Mouse (Mus musculus) forebrain, postnatal 0 days (tissue): ENCODE measurements around the gene Tmem207. TPM values are rescaled to one million over a fixed set of nuclear protein-coding genes. Genes with fewer than 3 reads are reported as not detected.

Experiments used
- ATAC-seq: fragments of 200-750 bp; cut with Nextera tagmentation; 2 replicates; pipeline ENCODE4 v1.8.0; 2017; ENCODE audit warnings: mild to moderate bottlenecking, moderate library complexity
- DNase-seq: peaks from one replicate; pipeline ENCODE4 v3.0.0-alpha.2; 2015
- H3K27ac ChIP-seq: fragments of 300-500 bp; sonication (generic); 2 replicates; pipeline ENCODE4 v1.5.1; 2014; ENCODE audit warnings: low read depth, mild to moderate bottlenecking, antibody characterized with exemption, low read length, moderate library complexity, mixed read lengths
- H3K27me3 ChIP-seq: fragments of 300-500 bp; sonication (generic); 2 replicates; pipeline ENCODE4 v1.6.1; 2014; ENCODE audit warnings: mild to moderate bottlenecking, low read length, mixed read lengths; ENCODE audit not compliant: insufficient read depth
- H3K36me3 ChIP-seq: fragments of 300-500 bp; sonication (generic); 2 replicates; pipeline ENCODE4 v1.6.1; 2014; ENCODE audit warnings: mild to moderate bottlenecking, moderate library complexity; ENCODE audit not compliant: insufficient read depth
- H3K4me1 ChIP-seq: fragments of 300-500 bp; sonication (generic); 2 replicates; pipeline ENCODE4 v1.6.1; 2014; ENCODE audit warnings: antibody characterized with exemption; ENCODE audit not compliant: insufficient read depth
- H3K4me2 ChIP-seq: fragments of 300-500 bp; sonication (generic); 2 replicates; pipeline ENCODE4 v1.6.1; 2014; ENCODE audit warnings: low read depth, mild to moderate bottlenecking, moderate library complexity
- H3K4me3 ChIP-seq: fragments of 300-500 bp; sonication (generic); 2 replicates; pipeline ENCODE4 v1.5.1; 2014; ENCODE audit warnings: low read depth, low read length, mixed read lengths
- H3K9ac ChIP-seq: fragments of 300-500 bp; sonication (generic); 2 replicates; pipeline ENCODE4 v1.6.1; 2014; ENCODE audit warnings: mild to moderate bottlenecking
- H3K9me3 ChIP-seq: fragments of 300-500 bp; sonication (generic); 2 replicates; pipeline ENCODE4 v1.6.1; 2016; ENCODE audit warnings: low read length
- CTCF ChIP-seq: sonication (generic); IDR thresholded peaks from 2 replicates; pipeline ENCODE4 v1.5.1; 2016; ENCODE audit warnings: antibody characterized with exemption, control low read depth, low read depth
- WGBS: fragments of 180-500 bp; shearing (Covaris S2); extraction: QIAGEN DNeasy Blood & Tissue Kit; methylation state at CpG from one replicate; pipeline ENCODE4 v1.1.7; 2014; 5-methylcytosine and 5-hydroxymethylcytosine counted together
- polyA plus RNA-seq: library from polyadenylated mRNA; unstranded; fragments of >200 nt; fragmentation: Nextera tagmentation; extraction: Ambion mirVana; gene quantifications from 2 replicates; pipeline ENCODE4 v1.2.1, GENCODE M21; 2015
- total RNA-seq: library from RNA; depleted of rRNA; stranded (reverse); fragments of >200 nt; gene quantifications from 2 replicates; pipeline ENCODE4 v1.2.3, GENCODE M21; 2014

Tmem207 gene
- total and polyA plus RNA-seq, 2 experiments from 2014 or later = not detected

GRCm38 (mm10) chr16:26552234-26552633 lies 25.7 kb upstream of the Tmem207 start:
- H3K4me1 ChIP-seq = no peaks in the 10 kb centered on the region
- DNase-seq = no peak
- no peak overlapping the region for H3K27ac ChIP-seq
- no peak for ATAC-seq
- TF ChIP-seq CTCF = no peak
- no peak overlapping the region for H3K4me3 ChIP-seq
- no peaks in the 10 kb centered on the region for H3K27me3 ChIP-seq
- WGBS = 93% methylated on average over 3 of the region's 3 CpGs
- no peak overlapping the region for H3K4me2 ChIP-seq
- H3K9me3 ChIP-seq = no peaks in the 10 kb centered on the region
- no peaks in the 10 kb centered on the region for H3K36me3 ChIP-seq
- no peak overlapping the region for H3K9ac ChIP-seq

DNA sequence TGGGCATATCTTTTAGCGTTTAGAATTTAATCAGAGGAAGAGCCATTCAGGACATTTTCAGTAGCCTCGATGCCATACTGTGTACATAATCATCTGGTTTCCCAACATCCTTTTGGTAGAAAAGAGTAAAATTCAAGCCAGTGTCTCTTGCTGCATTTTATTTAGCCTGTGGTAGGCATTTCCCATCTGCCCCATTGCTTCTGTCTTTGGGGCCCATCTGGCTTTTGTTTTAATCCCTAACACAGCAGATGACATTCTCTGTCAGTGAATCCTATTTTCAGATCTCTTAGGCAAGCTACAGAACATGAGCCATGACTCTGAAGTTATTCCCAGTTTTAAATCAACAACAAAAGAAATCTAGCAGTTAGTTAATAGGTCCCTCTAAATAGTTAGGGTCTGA lies 22.7 kb upstream of the Tmem207 start:
- no peak overlapping the region for H3K9ac ChIP-seq
- DNase-seq (no peak), ATAC-seq (peak; percentile 20; the same call in 1 of the 2 replicates)
- no peaks in the 10 kb centered on the region for H3K4me1 ChIP-seq
- H3K4me2 ChIP-seq = no peak overlapping the region
- 74% methylated on average over 2 of the region's 2 CpGs for WGBS
- no peak for TF ChIP-seq CTCF
- H3K9me3 ChIP-seq = no peaks in the 10 kb centered on the region
- H3K27ac ChIP-seq = no peak overlapping the region
- H3K36me3 ChIP-seq = no peaks in the 10 kb centered on the region
- no peaks in the 10 kb centered on the region; the same call in 1 of the 2 replicates for H3K27me3 ChIP-seq
- no peak overlapping the region for H3K4me3 ChIP-seq

- ATAC-seq = no peak
These were observed 20.3 kb upstream of the Tmem207 start for GRCm38 (mm10) chr16:26546879-26547206.

GRCm38 (mm10) chr16:26546170-26546878 lies 19.8 kb upstream of the Tmem207 start:
- Histone ChIP-seq H3K9ac (no peak overlapping the region), H3K4me2 (no peak overlapping the region), H3K36me3 (no peaks in the 10 kb centered on the region), H3K4me3 (no peak overlapping the region), H3K9me3 (no peaks in the 10 kb centered on the region), H3K4me1 (no peaks in the 10 kb centered on the region), H3K27ac (no peak overlapping the region), H3K27me3 (no peaks in the 10 kb centered on the region; the same call in 1 of the 2 replicates)
- TF ChIP-seq CTCF = no peak
- 9% methylated on average over 7 of the region's 7 CpGs for WGBS
- DNase-seq (no peak), ATAC-seq (no peak)

More at GRCm38 (mm10) chr16:26546879-26547206, 20.3 kb upstream of the Tmem207 start:
- Histone ChIP-seq H3K9me3 (no peaks in the 10 kb centered on the region), H3K4me1 (no peaks in the 10 kb centered on the region), H3K9ac (no peak overlapping the region), H3K4me2 (no peak overlapping the region), H3K27ac (no peak overlapping the region), H3K4me3 (no peak overlapping the region), H3K27me3 (no peaks in the 10 kb centered on the region; the same call in 1 of the 2 replicates), H3K36me3 (no peaks in the 10 kb centered on the region)
- WGBS = 77% methylated on average over 1 of the region's 1 CpGs
- TF ChIP-seq CTCF = no peak
- DNase-seq = no peak

GRCm38 (mm10) chr16:26532287-26532686 lies 5.7 kb upstream of the Tmem207 start:
- no peak overlapping the region for H3K9ac ChIP-seq
- no peaks in the 10 kb centered on the region for H3K27me3 ChIP-seq
- no peak overlapping the region for H3K4me2 ChIP-seq
- H3K36me3 ChIP-seq = no peaks in the 10 kb centered on the region
- no peaks in the 10 kb centered on the region; the same call in 1 of the 2 replicates for H3K4me1 ChIP-seq
- H3K27ac ChIP-seq = no peak overlapping the region
- peak; percentile 47; the same call in 1 of the 2 replicates for ATAC-seq
- H3K9me3 ChIP-seq = no peaks in the 10 kb centered on the region
- no peak overlapping the region for H3K4me3 ChIP-seq
- peak; percentile 43 for DNase-seq
- 87% methylated on average over 1 of the region's 1 CpGs for WGBS
- peak; percentile 27; the same call in 1 of the 2 replicates for TF ChIP-seq CTCF

GRCm38 (mm10) chr16:26530451-26530850 lies 3.9 kb upstream of the Tmem207 start:
- no peak for ATAC-seq
- 89% methylated on average over 1 of the region's 1 CpGs for WGBS
- no peaks in the 10 kb centered on the region for H3K36me3 ChIP-seq

DNA sequence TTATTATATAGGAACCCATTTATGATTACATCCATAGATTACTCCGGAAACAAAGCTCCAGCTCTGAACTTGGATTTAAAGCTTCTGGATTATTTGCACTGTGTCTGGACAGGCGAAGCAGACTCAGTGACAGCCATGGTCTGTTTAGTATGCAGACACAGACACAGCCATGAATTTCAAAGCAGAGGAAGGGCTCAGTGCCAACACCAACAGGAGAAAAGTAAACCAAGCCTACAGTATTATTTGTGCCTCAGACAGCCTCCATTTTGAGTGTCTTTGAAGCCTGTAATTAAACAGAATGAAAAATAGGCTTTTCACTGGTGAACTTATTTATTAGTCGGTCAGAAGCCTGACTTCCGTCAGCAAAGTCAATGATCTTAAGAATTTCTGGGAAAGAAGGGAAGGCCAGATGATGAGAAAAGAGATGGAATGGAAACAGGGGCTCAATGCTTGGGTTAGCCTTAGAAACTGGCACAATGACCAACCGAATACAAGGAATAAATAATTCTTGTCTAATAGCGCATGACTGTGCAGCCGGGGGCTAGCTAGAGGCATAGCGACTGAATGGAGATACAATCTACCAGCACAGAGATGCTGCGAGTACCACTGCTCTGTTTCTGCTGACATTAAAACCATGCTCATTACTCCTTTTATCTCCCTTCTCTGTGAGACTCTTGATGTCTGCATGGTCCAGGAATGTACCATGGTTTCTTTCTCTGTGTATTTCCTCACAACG lies 1.5 kb upstream of the Tmem207 start:
- H3K4me3 ChIP-seq = no peak overlapping the region
- no peaks in the 10 kb centered on the region for H3K27me3 ChIP-seq
- WGBS = 26% methylated on average over 10 of the region's 10 CpGs
- peak; percentile 96 for ATAC-seq
- H3K36me3 ChIP-seq = no peaks in the 10 kb centered on the region
- no peak for TF ChIP-seq CTCF
- no peak overlapping the region for H3K9ac ChIP-seq
- H3K27ac ChIP-seq = peak overlapping the region; percentile 17
- DNase-seq = peak; percentile 74
- H3K4me1 ChIP-seq = no peaks in the 10 kb centered on the region; the same call in 1 of the 2 replicates
- no peak overlapping the region for H3K4me2 ChIP-seq
- H3K9me3 ChIP-seq = no peaks in the 10 kb centered on the region

More at GRCm38 (mm10) chr16:26530451-26530850, 3.9 kb upstream of the Tmem207 start:
- DNase-seq = no peak
- Histone ChIP-seq H3K9ac (no peak overlapping the region), H3K4me2 (no peak overlapping the region), H3K27ac (no peak overlapping the region), H3K4me3 (no peak overlapping the region), H3K27me3 (no peaks in the 10 kb centered on the region), H3K9me3 (no peaks in the 10 kb centered on the region), H3K4me1 (no peaks in the 10 kb centered on the region; the same call in 1 of the 2 replicates)
- TF ChIP-seq CTCF = no peak
